Mouse (Mus musculus): Measurements from ENCODE around the gene Megf11.

Gene Megf11

DNA sequence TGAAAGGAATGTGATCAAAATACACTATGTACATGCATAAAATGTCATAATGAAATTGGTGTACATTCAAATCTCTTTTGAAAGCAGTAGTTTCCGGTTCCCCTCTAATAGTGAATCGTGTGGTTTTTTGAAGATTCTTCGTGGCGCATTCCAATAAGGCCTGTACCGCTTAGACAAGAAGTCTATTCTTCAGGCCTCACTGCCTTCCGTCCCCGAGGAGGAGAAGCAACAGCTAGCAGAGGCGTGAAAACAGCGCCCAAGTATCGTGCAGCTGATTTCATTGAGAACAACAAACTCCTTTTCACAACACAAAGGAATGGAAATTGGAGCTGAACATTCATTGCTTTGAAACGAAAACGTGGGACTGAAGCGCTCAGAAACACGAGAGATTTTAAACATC is 372.6 kb downstream of the Megf11 start:
- no peak for DNase-seq (ENCODE audit: low spot score)
